8 mouse cellular contexts compared by ENCODE assay signal in the genomic region with DNA sequence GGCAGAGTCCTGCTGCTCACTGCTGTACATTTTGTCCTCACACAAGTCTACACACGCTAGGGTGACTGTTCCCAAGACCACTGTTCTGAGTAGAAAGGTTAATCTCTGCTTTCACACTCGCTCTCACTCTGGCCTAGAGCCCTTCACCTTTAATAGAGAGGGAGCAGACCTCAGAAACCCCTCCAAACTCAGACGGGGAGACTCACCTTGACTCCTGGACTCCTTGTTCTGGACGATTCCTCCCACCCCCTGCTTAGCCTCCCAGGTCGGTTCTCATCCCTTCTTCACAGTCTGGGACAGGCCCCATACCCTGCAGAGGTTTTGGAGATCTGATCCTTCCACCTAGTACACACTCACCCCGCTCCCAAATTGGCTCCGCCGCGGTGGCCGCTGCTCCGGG. TPM values are rescaled to one million over a fixed set of nuclear protein-coding genes. Genes with fewer than 3 reads are reported as not detected.
DNase-seq lines count a peak whose midpoint lies in the region; ATAC-seq and TF ChIP-seq lines count a peak whose summit lies in the region.

No protein-coding gene starts in this region.

- H3K4me2 ChIP-seq in kidney, postnatal 0 days (ENCODE audit: low read length), result peak overlapping the region; percentile 70
- peak overlapping the region; percentile 82 for H3K4me2 ChIP-seq in hindbrain, embryonic 15.5 days
- peak overlapping the region; percentile 88 for H3K4me2 ChIP-seq in midbrain, postnatal 0 days (ENCODE audit: low read depth, low read length, poor library complexity, severe bottlenecking)

- intact Hi-C loops in gastrocnemius, postnatal 14 days (cut with DNase I; ENCODE audit: low total_unique reads), result no loop called here

- ATAC-seq in kidney, postnatal 0 days (replicated peaks; ENCODE audit: low FRiP score, low read depth), result no peak; the same call in 1 of the 2 replicates
- no peak for ATAC-seq in hindbrain, embryonic 15.5 days (ENCODE audit: low FRiP score, low read depth)
- ATAC-seq in midbrain, postnatal 0 days (ENCODE audit: low FRiP score), result peak; percentile 4; the same call in 1 of the 2 replicates

- H3K9me3 ChIP-seq in kidney, postnatal 0 days (replicated peaks; ENCODE audit: low read length), result no peaks in the 10 kb centered on the region
- no peaks in the 10 kb centered on the region for H3K9me3 ChIP-seq in hindbrain, embryonic 15.5 days
- H3K9me3 ChIP-seq in midbrain, postnatal 0 days (ENCODE audit: low read length), result no peaks in the 10 kb centered on the region

- TF ChIP-seq CTCF in kidney, postnatal 0 days (IDR thresholded peaks at IDR 0.05; ENCODE audit: low read depth), result no peak
- TF ChIP-seq CTCF in bone marrow macrophage, adult 2 months (IDR thresholded peaks at IDR 0.05; ENCODE audit: low read depth, low read length), result no peak
- no peak for TF ChIP-seq CTCF in midbrain, postnatal 0 days (IDR thresholded peaks at IDR 0.05)

- peaks cover 9% of the 10 kb centered on the region for H3K36me3 ChIP-seq in kidney, postnatal 0 days (ENCODE audit: insufficient read depth, low read length)
- H3K36me3 ChIP-seq in hindbrain, embryonic 15.5 days, result peaks cover 17% of the 10 kb centered on the region
- H3K36me3 ChIP-seq in midbrain, postnatal 0 days (ENCODE audit: insufficient read depth, low read length), result peaks cover 11% of the 10 kb centered on the region

- DNase-seq in kidney, postnatal 0 days (ENCODE audit: low spot score), result no peak
- no peak for DNase-seq in kidney, adult 8-10 months
- DNase-seq in midbrain, postnatal 0 days (ENCODE audit: low spot score), result no peak
- no peak for DNase-seq in layer of hippocampus, adult 8-10 months (ENCODE audit: low spot score in 2 of 2)
- no peak for DNase-seq in adrenal gland, postnatal 25 days
- DNase-seq in gastrocnemius, postnatal 14 days, result no peak

- no peaks in the 10 kb centered on the region for H3K27me3 ChIP-seq in kidney, postnatal 0 days (ENCODE audit: insufficient read depth, low read length)
- no peaks in the 10 kb centered on the region for H3K27me3 ChIP-seq in hindbrain, embryonic 15.5 days
- H3K27me3 ChIP-seq in midbrain, postnatal 0 days (ENCODE audit: insufficient read depth, low read length), result no peaks in the 10 kb centered on the region

- H3K27ac ChIP-seq in kidney, postnatal 0 days, result peak overlapping the region; percentile 63
- peak overlapping the region; percentile 42 for H3K27ac ChIP-seq in bone marrow macrophage, adult 2 months (ENCODE audit: insufficient read depth, low read depth, low read length)
- H3K27ac ChIP-seq in hindbrain, embryonic 15.5 days (replicated peaks), result peak overlapping the region; percentile 82
- peak overlapping the region; percentile 75 for H3K27ac ChIP-seq in midbrain, postnatal 0 days (ENCODE audit: low read depth, low read length)

- H3K9ac ChIP-seq in kidney, postnatal 0 days (ENCODE audit: low read depth, low read length), result peak overlapping the region; percentile 67
- H3K9ac ChIP-seq in hindbrain, embryonic 15.5 days, result peak overlapping the region; percentile 82
- H3K9ac ChIP-seq in midbrain, postnatal 0 days (replicated peaks; ENCODE audit: low read length, poor library complexity, severe bottlenecking), result peak overlapping the region; percentile 91

- H3K4me1 ChIP-seq in kidney, postnatal 0 days (replicated peaks; ENCODE audit: insufficient read depth, low read length), result peaks cover 19% of the 10 kb centered on the region
- peaks cover 49% of the 10 kb centered on the region for H3K4me1 ChIP-seq in bone marrow macrophage, adult 2 months (ENCODE audit: control insufficient read depth, insufficient read depth, low read length)
- H3K4me1 ChIP-seq in hindbrain, embryonic 15.5 days (replicated peaks), result peaks cover 49% of the 10 kb centered on the region
- H3K4me1 ChIP-seq in midbrain, postnatal 0 days (ENCODE audit: insufficient read depth, low read length), result peaks cover 10% of the 10 kb centered on the region; the same call in 1 of the 2 replicates

- 5% methylated on average over 11 of the region's 11 CpGs for WGBS in kidney, postnatal 0 days
- 3% methylated on average over 11 of the region's 11 CpGs for WGBS in hindbrain, embryonic 15.5 days
- WGBS in midbrain, postnatal 0 days, result 2% methylated on average over 11 of the region's 11 CpGs

- no peak for TF ChIP-seq POLR2A in bone marrow macrophage, adult 2 months (IDR thresholded peaks at IDR 0.05; ENCODE audit: borderline replicate concordance, low read depth, low read length)

- H3K4me3 ChIP-seq in kidney, postnatal 0 days (replicated peaks; ENCODE audit: low read depth, low read length), result peak overlapping the region; percentile 52
- peak overlapping the region; percentile 72 for H3K4me3 ChIP-seq in bone marrow macrophage, adult 2 months (ENCODE audit: insufficient read depth, low read length)
- H3K4me3 ChIP-seq in hindbrain, embryonic 15.5 days, result peak overlapping the region; percentile 94
- peak overlapping the region; percentile 81 for H3K4me3 ChIP-seq in midbrain, postnatal 0 days (ENCODE audit: low read depth, low read length)

RNA-seq across cellular contexts. Expression of a gene that starts 6.4 kb away (rescaled TPM):
- 8.1 and 8.9 TPM in 2 replicates for polyA plus RNA-seq in kidney, postnatal 0 days (2015; fragmentation: Nextera tagmentation; extraction: Ambion mirVana)
- polyA plus RNA-seq in bone marrow macrophage, adult 2 months (2012; ENCODE audit: insufficient read depth, insufficient read length, missing spikeins), result 50.4 and 55.1 TPM in 2 replicates
- polyA plus RNA-seq in hindbrain, embryonic 15.5 days (2015; fragmentation: Nextera tagmentation; extraction: Ambion mirVana), result 37.5 and 38.9 TPM in 2 replicates
- total RNA-seq in midbrain, postnatal 0 days (2014; rRNA removed), result 31.1 and 48.7 TPM in 2 replicates
- polyA plus RNA-seq in midbrain, postnatal 0 days (2015; fragmentation: Nextera tagmentation; extraction: Ambion mirVana), result 30.3 and 32.3 TPM in 2 replicates
- 10 to 100 TPM; 39.8 to 46.0 (median 42.9) TPM for total RNA-seq in layer of hippocampus, adult 8-10 months (2022)
- total RNA-seq in adrenal gland, postnatal 25 days (2021), result 58.7 and 63.6 TPM in 2 replicates
- 10 to 100 TPM; 25.1 to 27.8 TPM for total RNA-seq in gastrocnemius, postnatal 14 days (2021)

RNA-seq across cellular contexts. Expression of a gene that starts 8.1 kb away (rescaled TPM):
- 253 and 273 TPM in 2 replicates for polyA plus RNA-seq in kidney, postnatal 0 days (2015; fragmentation: Nextera tagmentation; extraction: Ambion mirVana)
- 50.5 and 54.6 TPM in 2 replicates for polyA plus RNA-seq in bone marrow macrophage, adult 2 months (2012; ENCODE audit: insufficient read depth, insufficient read length, missing spikeins)
- 227 and 236 TPM in 2 replicates for polyA plus RNA-seq in hindbrain, embryonic 15.5 days (2015; fragmentation: Nextera tagmentation; extraction: Ambion mirVana)
- total RNA-seq in midbrain, postnatal 0 days (2014; rRNA removed), result 89.6 and 102 TPM in 2 replicates
- polyA plus RNA-seq in midbrain, postnatal 0 days (2015; fragmentation: Nextera tagmentation; extraction: Ambion mirVana), result 230 and 241 TPM in 2 replicates
- 100 to 1,000 TPM in 2 of 4 experiments, 10 to 100 TPM in 2; 97.9 to 106 (median 100) TPM for total RNA-seq in layer of hippocampus, adult 8-10 months (2022)
- total RNA-seq in adrenal gland, postnatal 25 days (2021), result 227 and 270 TPM in 2 replicates
- total RNA-seq in gastrocnemius, postnatal 14 days (2021), result 10 to 100 TPM; 82.9 to 84.8 TPM

RNA-seq across cellular contexts. Expression of a gene that starts 14.0 kb away (rescaled TPM):
- polyA plus RNA-seq in kidney, postnatal 0 days (2015; fragmentation: Nextera tagmentation; extraction: Ambion mirVana), result 19.2 and 21.3 TPM in 2 replicates
- polyA plus RNA-seq in bone marrow macrophage, adult 2 months (2012; ENCODE audit: insufficient read depth, insufficient read length, missing spikeins), result 8.3 and 9.4 TPM in 2 replicates
- 28.9 and 29.6 TPM in 2 replicates for polyA plus RNA-seq in hindbrain, embryonic 15.5 days (2015; fragmentation: Nextera tagmentation; extraction: Ambion mirVana)
- total RNA-seq in midbrain, postnatal 0 days (2014; rRNA removed), result 30.5 and 33.4 TPM in 2 replicates
- 24.4 and 26.1 TPM in 2 replicates for polyA plus RNA-seq in midbrain, postnatal 0 days (2015; fragmentation: Nextera tagmentation; extraction: Ambion mirVana)
- 10 to 100 TPM; 24.1 to 37.2 (median 28.9) TPM for total RNA-seq in layer of hippocampus, adult 8-10 months (2022)
- 26.1 and 27.5 TPM in 2 replicates for total RNA-seq in adrenal gland, postnatal 25 days (2021)
- 1 to 10 TPM; 5.4 to 6.5 TPM for total RNA-seq in gastrocnemius, postnatal 14 days (2021)

RNA-seq across cellular contexts. Expression of a gene that starts 19.1 kb away (rescaled TPM):
- 3.3 and 3.8 TPM in 2 replicates for polyA plus RNA-seq in kidney, postnatal 0 days (2015; fragmentation: Nextera tagmentation; extraction: Ambion mirVana)
- polyA plus RNA-seq in bone marrow macrophage, adult 2 months (2012; ENCODE audit: insufficient read depth, insufficient read length, missing spikeins), result 0.38 and 0.45 TPM in 2 replicates
- polyA plus RNA-seq in hindbrain, embryonic 15.5 days (2015; fragmentation: Nextera tagmentation; extraction: Ambion mirVana), result 16.1 and 19.2 TPM in 2 replicates
- 40.2 and 54.6 TPM in 2 replicates for total RNA-seq in midbrain, postnatal 0 days (2014; rRNA removed)
- polyA plus RNA-seq in midbrain, postnatal 0 days (2015; fragmentation: Nextera tagmentation; extraction: Ambion mirVana), result 6.3 and 7.9 TPM in 2 replicates
- 10 to 100 TPM; 38.3 to 56.8 (median 44.9) TPM for total RNA-seq in layer of hippocampus, adult 8-10 months (2022)
- total RNA-seq in adrenal gland, postnatal 25 days (2021), result 12.4 and 13.2 TPM in 2 replicates
- 1 to 10 TPM; 4.1 to 4.6 TPM for total RNA-seq in gastrocnemius, postnatal 14 days (2021)

RNA-seq across cellular contexts. Expression of a gene that starts 29.3 kb away (rescaled TPM):
- polyA plus RNA-seq in kidney, postnatal 0 days (2015; fragmentation: Nextera tagmentation; extraction: Ambion mirVana), result 7.2 and 9.2 TPM in 2 replicates
- 13.3 and 23.9 TPM in 2 replicates for polyA plus RNA-seq in bone marrow macrophage, adult 2 months (2012; ENCODE audit: insufficient read depth, insufficient read length, missing spikeins)
- 21.1 and 25.4 TPM in 2 replicates for polyA plus RNA-seq in hindbrain, embryonic 15.5 days (2015; fragmentation: Nextera tagmentation; extraction: Ambion mirVana)
- total RNA-seq in midbrain, postnatal 0 days (2014; rRNA removed), result 15.0 and 18.2 TPM in 2 replicates
- polyA plus RNA-seq in midbrain, postnatal 0 days (2015; fragmentation: Nextera tagmentation; extraction: Ambion mirVana), result 14.2 and 14.3 TPM in 2 replicates
- total RNA-seq in layer of hippocampus, adult 8-10 months (2022), result 10 to 100 TPM; 14.0 to 17.1 (median 15.5) TPM
- total RNA-seq in adrenal gland, postnatal 25 days (2021), result 15.7 and 20.9 TPM in 2 replicates
- 1 to 10 TPM; 2.2 to 2.6 TPM for total RNA-seq in gastrocnemius, postnatal 14 days (2021)
